Mouse (Mus musculus) left cerebral cortex, adult 6 months (tissue): ENCODE measurements around the gene Tcp11l1. TPM values are rescaled to one million over a fixed set of nuclear protein-coding genes. Genes with fewer than 3 reads are reported as not detected.

Experiments
- long read RNA-seq, 2 experiments: library from polyadenylated mRNA; unstranded; transcript quantifications; one replicate each; pipeline ENCODE4 v2.0.0; 2019 to 2020
- polyA plus RNA-seq: library from polyadenylated mRNA; unstranded; fragments of <200 nt; fragmentation: Nextera tagmentation; gene quantifications from 2 replicates; pipeline ENCODE4 v1.2.3, GENCODE M21; 2021

Tcp11l1 gene
- polyA plus RNA-seq = 7.6 and 27.5 TPM in 2 replicates
- long read RNA-seq, experiment 1, full-length matches to known transcripts = 5 of 29 reads
- long read RNA-seq, experiment 1, partial matches to known transcripts = 1 of 29 reads
- long read RNA-seq, experiment 1, other reads (novel, unspliced or antisense) = 23 of 29 reads
- long read RNA-seq, experiment 2, partial matches to known transcripts = 2 of 13 reads
- long read RNA-seq, experiment 2, other reads (novel, unspliced or antisense) = 9 of 13 reads

DNA sequence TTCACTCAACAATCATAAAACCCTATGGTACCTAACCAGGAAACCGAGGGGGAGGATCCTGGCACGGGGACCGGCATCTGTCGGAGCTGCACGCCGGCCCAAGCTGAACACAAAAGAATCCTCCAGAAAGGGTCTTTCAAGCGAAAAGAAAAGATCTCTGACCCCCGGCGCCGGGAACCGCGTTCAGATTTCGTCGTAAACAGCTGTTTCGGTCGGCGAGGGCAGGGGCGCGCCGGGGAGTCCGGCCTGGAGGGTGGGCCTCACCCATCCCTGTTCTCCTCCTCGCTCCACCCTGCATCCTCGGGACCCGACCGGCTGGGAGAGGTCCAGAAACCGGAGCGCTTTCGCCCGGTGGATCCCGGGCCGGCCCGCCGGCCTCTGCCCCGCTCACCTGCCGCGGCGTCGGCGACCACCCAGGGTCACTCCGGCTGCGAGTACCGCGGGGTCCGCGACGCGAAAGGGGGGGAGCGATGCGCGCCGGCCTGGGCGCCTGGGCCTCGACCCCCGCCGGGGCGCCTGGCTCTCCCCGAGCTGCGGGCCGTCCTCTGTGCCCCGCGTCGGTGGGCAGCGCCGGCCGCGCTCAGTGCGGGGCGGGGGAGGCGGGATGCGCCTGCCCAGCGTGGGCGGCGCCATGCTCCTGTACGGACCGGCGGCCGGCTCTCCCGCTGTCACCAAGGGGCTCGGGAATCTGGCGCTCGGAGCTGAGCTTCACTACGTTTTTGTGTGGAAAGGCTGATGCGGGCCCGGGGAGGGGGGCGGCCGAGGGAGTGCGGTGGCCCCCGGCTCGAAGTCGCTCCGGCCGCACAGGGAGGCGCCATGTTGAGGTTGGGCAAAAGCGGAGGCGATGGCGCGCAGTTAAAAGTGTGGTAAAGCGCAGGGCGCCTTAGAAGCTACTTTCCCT is at the start of gene Tcp11l1:
Tcp11l1 (minus strand) TSS at position 585 of the 901 bp plus-strand sequence.

DNA sequence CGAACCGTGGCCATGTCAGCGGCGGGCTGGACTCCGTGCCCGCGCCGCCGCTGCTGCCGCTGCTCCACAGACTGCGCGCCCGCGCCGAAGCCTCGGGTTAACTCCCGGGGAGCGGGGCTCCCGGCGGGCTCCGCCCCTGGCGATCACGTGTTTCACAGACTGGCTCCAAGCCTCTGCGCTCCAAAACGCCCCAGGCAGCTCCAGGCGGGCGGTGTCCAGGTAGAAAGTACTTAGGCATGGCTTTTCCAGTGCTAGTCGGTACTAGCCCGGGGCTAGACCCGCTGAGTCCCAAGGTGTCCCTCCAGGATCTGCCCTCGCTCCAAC is 30.7 kb upstream of the Tcp11l1 start, which contains the start of gene Depdc7:
Depdc7 (minus strand) TSS at position 138 of the 324 bp plus-strand sequence.

DNA sequence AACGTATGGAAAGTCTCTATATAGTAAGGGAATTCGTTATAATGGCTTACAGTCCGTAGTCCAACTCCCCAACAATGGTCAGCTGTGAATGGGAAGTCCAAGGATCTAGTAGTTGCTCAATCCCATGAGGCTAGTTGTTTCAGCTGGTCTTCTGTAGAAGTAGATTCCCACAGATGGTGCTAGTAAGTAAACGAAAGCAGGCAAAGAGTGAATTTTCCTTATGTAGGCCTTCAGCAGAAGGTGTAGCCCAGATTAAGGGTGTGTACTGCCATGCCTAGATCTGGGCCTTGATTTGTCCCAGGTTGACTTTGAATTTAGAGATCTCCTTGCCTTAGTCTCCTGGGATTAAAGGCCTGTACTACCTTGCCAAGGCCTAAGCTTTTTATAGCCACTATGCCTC is 4.3 kb upstream of the Tcp11l1 start, which contains the start of gene Pin1rt1:
Pin1rt1 (minus strand) TSS at position 101 of the 400 bp plus-strand sequence.

Other genes starting within 250 kb of the Tcp11l1 start
- 19.9 and 22.8 TPM in 2 replicates for gene Hipk3, start 217.7 kb downstream of the Tcp11l1 start, polyA plus RNA-seq
- gene Cstf3, start 121.6 kb downstream of the Tcp11l1 start, polyA plus RNA-seq = 29.2 and 36.8 TPM in 2 replicates
- not detected in 2 replicates for gene Pin1rt1, start 4.2 kb upstream of the Tcp11l1 start, polyA plus RNA-seq
- 1.2 and 1.3 TPM in 2 replicates for gene Depdc7, start 30.7 kb upstream of the Tcp11l1 start, polyA plus RNA-seq
- gene Qser1, start 104.6 kb upstream of the Tcp11l1 start, polyA plus RNA-seq = 0.67 and 0.84 TPM in 2 replicates
- gene Prrg4, start 137.7 kb upstream of the Tcp11l1 start, polyA plus RNA-seq = 0.35 and 0.44 TPM in 2 replicates
- 5.5 and 6.4 TPM in 2 replicates for gene Ccdc73, start 155.6 kb upstream of the Tcp11l1 start, polyA plus RNA-seq